Mouse (Mus musculus) midbrain, embryonic 11.5 days (tissue): Measurements from ENCODE around the gene Aff3. TPM values are rescaled to one million over a fixed set of nuclear protein-coding genes. Genes with fewer than 3 reads are reported as not detected.

Source experiments
- ATAC-seq: fragments of 200-750 bp; cut with Nextera tagmentation; 2 replicates; pipeline ENCODE4 v1.8.0; 2017; ENCODE audit warnings: moderate TSS enrichment, moderate library complexity; ENCODE audit not compliant: low FRiP score
- DNase-seq: peaks from one replicate; pipeline ENCODE4 v3.0.0; 2015; ENCODE audit warnings: low spot score; ENCODE audit errors: missing footprints
- H3K27ac ChIP-seq: fragments of 300-500 bp; sonication (generic); 2 replicates; pipeline ENCODE4 v1.5.1; 2014; ENCODE audit warnings: low read depth, low read length
- H3K27me3 ChIP-seq: fragments of 300-500 bp; sonication (generic); 2 replicates; pipeline ENCODE4 v1.6.1; 2014; ENCODE audit warnings: mild to moderate bottlenecking, low read length, moderate library complexity, mixed read lengths; ENCODE audit not compliant: control insufficient read depth, insufficient read depth
- H3K36me3 ChIP-seq: fragments of 300-500 bp; sonication (generic); 2 replicates; pipeline ENCODE4 v1.6.1; 2014; ENCODE audit warnings: mild to moderate bottlenecking, low read length, moderate library complexity, mixed read lengths; ENCODE audit not compliant: control insufficient read depth, insufficient read depth
- H3K4me1 ChIP-seq: fragments of 300-500 bp; sonication (generic); 2 replicates; pipeline ENCODE4 v1.6.1; 2014; ENCODE audit warnings: low read length; ENCODE audit not compliant: control insufficient read depth, insufficient read depth
- H3K4me2 ChIP-seq: fragments of 300-500 bp; sonication (generic); 2 replicates; pipeline ENCODE4 v1.6.1; 2014; ENCODE audit warnings: mild to moderate bottlenecking, moderate library complexity
- H3K4me3 ChIP-seq: fragments of 300-500 bp; sonication (generic); 2 replicates; pipeline ENCODE4 v1.5.1; 2014; ENCODE audit warnings: low read depth, low read length
- H3K9ac ChIP-seq: fragments of 300-500 bp; sonication (generic); 2 replicates; pipeline ENCODE4 v1.6.1; 2014; ENCODE audit warnings: low read length
- H3K9me3 ChIP-seq: fragments of 300-500 bp; sonication (generic); 2 replicates; pipeline ENCODE4 v1.6.1; 2016; ENCODE audit warnings: low read length; ENCODE audit not compliant: control insufficient read depth
- WGBS: fragments of 180-500 bp; shearing (Covaris S2); extraction: QIAGEN DNeasy Blood & Tissue Kit; methylation state at CpG from one replicate; pipeline ENCODE4 v1.1.7; 2014; 5-methylcytosine and 5-hydroxymethylcytosine counted together
- polyA plus RNA-seq: library from polyadenylated mRNA; unstranded; fragments of >200 nt; fragmentation: Nextera tagmentation; extraction: Ambion mirVana; gene quantifications from 2 replicates; pipeline ENCODE4 v1.2.1, GENCODE M21; 2014

The Aff3 gene
- polyA plus RNA-seq, 1 experiment from 2014 or later, result 16.3 TPM

GRCm38 (mm10) chr1:38181020-38181550 is 483.7 kb downstream of the Aff3 start:
- WGBS, result 89% methylated on average over 15 of the region's 15 CpGs
- no peaks in the 10 kb centered on the region; the same call in 1 of the 2 replicates for H3K36me3 ChIP-seq
- no peak for ATAC-seq

GRCm38 (mm10) chr1:38178929-38179328 is 485.8 kb downstream of the Aff3 start:
- no peaks in the 10 kb centered on the region; the same call in 1 of the 2 replicates for H3K36me3 ChIP-seq
- WGBS, result 94% methylated on average over 8 of the region's 8 CpGs

More at GRCm38 (mm10) chr1:38181020-38181550, 483.7 kb downstream of the Aff3 start:
- DNase-seq, result no peak
- H3K9ac ChIP-seq, result no peak overlapping the region
- H3K4me1 ChIP-seq, result no peaks in the 10 kb centered on the region
- H3K27ac ChIP-seq, result no peak overlapping the region
- H3K4me3 ChIP-seq, result no peak overlapping the region
- no peak overlapping the region for H3K4me2 ChIP-seq
- H3K27me3 ChIP-seq, result no peaks in the 10 kb centered on the region
- H3K9me3 ChIP-seq, result no peaks in the 10 kb centered on the region

GRCm38 (mm10) chr1:38176077-38176476 is 488.7 kb downstream of the Aff3 start:
- Histone ChIP-seq H3K9ac (no peak overlapping the region), H3K36me3 (no peaks in the 10 kb centered on the region), H3K27ac (no peak overlapping the region), H3K9me3 (no peaks in the 10 kb centered on the region), H3K4me2 (no peak overlapping the region), H3K4me1 (no peaks in the 10 kb centered on the region), H3K27me3 (no peaks in the 10 kb centered on the region), H3K4me3 (no peak overlapping the region)
- ATAC-seq (no peak), DNase-seq (no peak)
- 91% methylated on average over 7 of the region's 7 CpGs for WGBS

More at GRCm38 (mm10) chr1:38178929-38179328, 485.8 kb downstream of the Aff3 start:
- no peak overlapping the region for H3K4me3 ChIP-seq
- no peaks in the 10 kb centered on the region for H3K27me3 ChIP-seq
- DNase-seq, result no peak
- H3K4me2 ChIP-seq, result no peak overlapping the region
- H3K4me1 ChIP-seq, result no peaks in the 10 kb centered on the region
- no peaks in the 10 kb centered on the region for H3K9me3 ChIP-seq
- H3K9ac ChIP-seq, result no peak overlapping the region
- no peak overlapping the region for H3K27ac ChIP-seq
- ATAC-seq, result no peak

GRCm38 (mm10) chr1:38171874-38172273 is 492.9 kb downstream of the Aff3 start:
- H3K9me3 ChIP-seq, result no peaks in the 10 kb centered on the region
- WGBS, result 92% methylated on average over 4 of the region's 4 CpGs
- no peak overlapping the region for H3K9ac ChIP-seq
- no peaks in the 10 kb centered on the region for H3K27me3 ChIP-seq
- no peak overlapping the region for H3K4me3 ChIP-seq
- H3K36me3 ChIP-seq, result no peaks in the 10 kb centered on the region
- H3K27ac ChIP-seq, result no peak overlapping the region
- no peak for ATAC-seq
- H3K4me1 ChIP-seq, result no peaks in the 10 kb centered on the region
- H3K4me2 ChIP-seq, result no peak overlapping the region
- DNase-seq, result no peak

- no peak overlapping the region for H3K4me3 ChIP-seq
- H3K9ac ChIP-seq, result no peak overlapping the region
- no peak for DNase-seq
- no peaks in the 10 kb centered on the region for H3K27me3 ChIP-seq
- no peaks in the 10 kb centered on the region for H3K36me3 ChIP-seq
- H3K4me1 ChIP-seq, result no peaks in the 10 kb centered on the region
- no peak for ATAC-seq
- WGBS, result 83% methylated on average over 2 of the region's 2 CpGs
- no peak overlapping the region for H3K4me2 ChIP-seq
- H3K9me3 ChIP-seq, result no peaks in the 10 kb centered on the region
- no peak overlapping the region for H3K27ac ChIP-seq
These were observed 499.1 kb downstream of the Aff3 start for GRCm38 (mm10) chr1:38165696-38166095.

- no peak overlapping the region for H3K4me2 ChIP-seq
- no peaks in the 10 kb centered on the region for H3K9me3 ChIP-seq
- H3K4me1 ChIP-seq, result no peaks in the 10 kb centered on the region
- ATAC-seq, result no peak
- 94% methylated on average over 5 of the region's 5 CpGs for WGBS
- H3K4me3 ChIP-seq, result no peak overlapping the region
- DNase-seq, result no peak
- H3K27ac ChIP-seq, result no peak overlapping the region
- no peaks in the 10 kb centered on the region for H3K27me3 ChIP-seq
- no peak overlapping the region for H3K9ac ChIP-seq
- H3K36me3 ChIP-seq, result no peaks in the 10 kb centered on the region
These were observed 514.7 kb downstream of the Aff3 start for GRCm38 (mm10) chr1:38150086-38150485.

- Histone ChIP-seq H3K27me3 (no peaks in the 10 kb centered on the region), H3K4me2 (no peak overlapping the region), H3K27ac (no peak overlapping the region), H3K36me3 (no peaks in the 10 kb centered on the region), H3K4me3 (no peak overlapping the region), H3K9me3 (no peaks in the 10 kb centered on the region), H3K9ac (no peak overlapping the region), H3K4me1 (no peaks in the 10 kb centered on the region)
- no peak for ATAC-seq
- DNase-seq, result peak; percentile 76
- 94% methylated on average over 4 of the region's 4 CpGs for WGBS
These were observed 518.7 kb downstream of the Aff3 start for GRCm38 (mm10) chr1:38146008-38146407.

GRCm38 (mm10) chr1:38141371-38141770 is 523.4 kb downstream of the Aff3 start:
- DNase-seq, result peak; percentile 54
- ATAC-seq, result no peak
- Histone ChIP-seq H3K27me3 (no peaks in the 10 kb centered on the region), H3K9ac (no peak overlapping the region), H3K36me3 (no peaks in the 10 kb centered on the region), H3K4me1 (no peaks in the 10 kb centered on the region), H3K4me3 (no peak overlapping the region), H3K4me2 (no peak overlapping the region), H3K9me3 (no peaks in the 10 kb centered on the region), H3K27ac (no peak overlapping the region)
- 77% methylated on average over 1 of the region's 1 CpGs for WGBS

GRCm38 (mm10) chr1:38140911-38141310 is 523.8 kb downstream of the Aff3 start:
- DNase-seq (peak; percentile 69), ATAC-seq (no peak)
- Histone ChIP-seq H3K36me3 (no peaks in the 10 kb centered on the region), H3K9me3 (no peaks in the 10 kb centered on the region), H3K9ac (no peak overlapping the region), H3K27ac (no peak overlapping the region), H3K4me1 (no peaks in the 10 kb centered on the region), H3K27me3 (no peaks in the 10 kb centered on the region), H3K4me3 (no peak overlapping the region), H3K4me2 (no peak overlapping the region)
- 90% methylated on average over 2 of the region's 2 CpGs for WGBS
